26 mouse cellular contexts compared by ENCODE assay signal in the genomic region with DNA sequence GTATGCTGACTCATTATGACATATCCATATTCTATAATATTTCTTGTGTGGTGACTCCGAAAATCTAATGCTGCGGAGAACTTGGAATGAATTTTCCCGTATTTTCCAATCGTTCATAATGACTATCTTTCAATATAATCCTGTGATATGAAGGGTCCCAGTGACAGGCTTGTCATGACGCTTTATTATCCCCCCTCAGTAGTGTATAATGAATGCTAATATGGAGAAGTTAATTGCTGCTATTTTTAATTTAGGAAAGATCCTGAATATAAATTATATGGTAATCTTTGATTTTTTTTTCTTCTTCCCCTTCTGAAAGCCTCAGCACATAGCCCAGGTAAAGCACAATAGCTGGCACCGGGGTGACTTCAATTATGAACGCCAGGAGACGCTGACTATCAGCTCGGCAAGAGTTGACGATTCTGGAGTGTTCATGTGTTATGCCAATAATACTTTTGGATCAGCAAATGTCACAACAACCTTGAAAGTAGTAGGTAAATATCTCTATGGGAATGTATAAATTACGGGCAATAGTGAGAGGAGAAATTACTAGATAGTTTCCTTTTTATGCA.
"Had no signal": no experiment of that assay in that cellular context is flagged by ENCODE, and none has a peak within 500 bp of the region (broad histone marks: within the 10 kb centered on the region; RNA-seq: fewer than 3 reads in every experiment).

No protein-coding gene starts in this region.

- H3K4me1 ChIP-seq: heart, embryonic 10.5 days; intestine, embryonic 15.5 days; limb, embryonic 10.5 days; limb, embryonic 12.5 days; liver, embryonic 13.5 days; liver, embryonic 15.5 days had no signal

- H3K4me2 ChIP-seq: heart, embryonic 12.5 days; hindbrain, embryonic 13.5 days; intestine, embryonic 15.5 days; limb, embryonic 12.5 days; liver, embryonic 11.5 days; liver, embryonic 13.5 days; liver, embryonic 15.5 days had no signal

- H3K9ac ChIP-seq: heart, embryonic 12.5 days; hindbrain, embryonic 13.5 days; intestine, embryonic 15.5 days; limb, embryonic 12.5 days; liver, embryonic 13.5 days; liver, embryonic 15.5 days; liver, postnatal 0 days had no signal

- H3K27me3 ChIP-seq: heart, embryonic 12.5 days; hindbrain, embryonic 13.5 days; intestine, embryonic 15.5 days; limb, embryonic 12.5 days; liver, embryonic 13.5 days; liver, embryonic 15.5 days had no signal

- DNase-seq: gastrocnemius, adult 2 months; gastrocnemius, postnatal 10 days; gastrocnemius, postnatal 25 days; heart, postnatal 10 days; heart, postnatal 4 days; kidney, adult 18-20 months; kidney, adult 8-10 months; kidney, postnatal 10 days; kidney, postnatal 25 days; kidney, postnatal 4 days; liver; liver, embryonic 13.5 days; liver, postnatal 0 days had no signal

- ATAC-seq: hindbrain, embryonic 16.5 days; inflammation-experienced regulatory T-cells, adult 6 months; intestine, embryonic 15.5 days; intestine, postnatal 0 days; liver, postnatal 0 days had no signal

- H3K9me3 ChIP-seq: heart, embryonic 10.5 days; heart, embryonic 12.5 days; hindbrain, embryonic 13.5 days; intestine, embryonic 15.5 days; limb, embryonic 10.5 days; limb, embryonic 12.5 days; liver, embryonic 13.5 days; liver, embryonic 15.5 days had no signal

- H3K36me3 ChIP-seq: heart, embryonic 10.5 days; heart, embryonic 12.5 days; intestine, embryonic 15.5 days; limb, embryonic 10.5 days; limb, embryonic 12.5 days; liver, embryonic 15.5 days had no signal

- H3K27ac ChIP-seq: gastrocnemius, adult 2 months; heart, embryonic 10.5 days; hindbrain, embryonic 13.5 days; intestine, embryonic 15.5 days; layer of hippocampus, adult 2 months; left cerebral cortex, adult 2 months; limb, embryonic 10.5 days; limb, embryonic 12.5 days; liver, embryonic 13.5 days; liver, embryonic 15.5 days had no signal

- H3K4me3 ChIP-seq: gastrocnemius, adult 2 months; heart, embryonic 10.5 days; heart, embryonic 12.5 days; hindbrain, embryonic 13.5 days; intestine, embryonic 15.5 days; layer of hippocampus, adult 2 months; left cerebral cortex, adult 2 months; limb, embryonic 10.5 days; limb, embryonic 12.5 days; liver, embryonic 13.5 days; liver, embryonic 15.5 days had no signal
